Mouse (Mus musculus) adipocyte (in vitro differentiated cells): ENCODE results near the gene Dnase2b.

Experiments
- DNase-seq: peaks from one replicate; pipeline ENCODE4 v3.0.0-alpha.2; 2016; ENCODE audit warnings: low spot score

Dnase2b gene

DNA sequence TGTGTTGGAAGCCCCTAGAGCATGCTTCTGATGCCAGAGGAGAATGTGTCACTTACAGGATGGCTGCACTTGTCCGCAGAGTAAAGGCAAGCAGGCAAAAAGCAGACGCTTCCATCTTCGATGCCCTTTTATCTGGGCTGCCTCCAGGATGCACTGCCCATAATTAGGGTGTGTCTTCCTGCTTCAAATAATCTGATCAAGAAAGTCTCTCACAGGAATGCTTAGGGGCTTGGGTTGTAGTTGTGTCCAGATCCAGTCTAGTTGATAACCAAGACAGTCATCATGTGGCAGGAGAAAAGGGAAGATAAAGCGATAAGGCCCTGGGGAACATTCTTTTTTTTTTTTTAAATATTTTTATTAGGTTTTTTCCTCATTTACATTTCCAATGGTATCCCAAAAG, at the start of gene Dnase2b:
Gene Dnase2b (minus strand): TSS at position 101 of the 400 bp plus-strand sequence.
- DNase-seq: no peak

DNA sequence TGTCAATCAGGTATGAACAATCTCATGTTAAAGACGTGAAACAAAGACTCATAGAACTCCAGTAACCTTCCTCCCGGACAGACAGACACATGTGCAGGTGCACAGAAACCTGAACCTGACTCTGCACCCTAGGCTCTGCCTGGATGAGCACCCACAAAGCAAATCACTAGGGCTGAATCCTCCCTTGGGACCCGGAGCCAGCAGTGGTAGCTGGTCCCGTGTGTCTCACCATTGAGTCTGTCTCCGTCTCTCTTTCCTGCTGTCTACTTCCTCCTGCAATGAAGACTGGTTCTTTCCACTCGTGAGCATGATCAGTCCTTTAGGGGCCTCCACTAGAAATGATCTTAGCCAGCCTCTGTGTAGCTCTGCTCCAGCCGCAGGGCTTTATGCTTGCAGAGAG, 46.5 kb upstream of the Dnase2b start:
- DNase-seq: no peak

DNA sequence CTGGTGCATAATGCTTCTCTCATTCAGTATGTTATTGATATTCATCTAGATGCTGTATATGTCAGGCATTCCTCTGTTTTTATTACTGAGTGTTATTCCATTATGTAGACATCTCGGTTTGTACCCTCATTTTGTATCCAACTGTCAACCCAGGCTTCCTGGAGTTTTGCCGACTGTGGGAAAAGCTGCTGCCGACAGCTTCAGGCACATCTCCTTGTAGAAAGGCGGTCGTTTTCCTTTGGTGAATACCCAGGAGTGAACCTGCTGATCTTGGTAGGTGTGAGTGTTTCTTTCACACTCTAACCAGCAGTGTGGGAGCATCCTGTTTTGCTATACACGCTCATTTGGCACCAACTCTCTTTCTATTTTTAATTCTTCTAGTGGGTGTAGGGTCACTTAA, 45.6 kb upstream of the Dnase2b start:
- DNase-seq: no peak

DNA sequence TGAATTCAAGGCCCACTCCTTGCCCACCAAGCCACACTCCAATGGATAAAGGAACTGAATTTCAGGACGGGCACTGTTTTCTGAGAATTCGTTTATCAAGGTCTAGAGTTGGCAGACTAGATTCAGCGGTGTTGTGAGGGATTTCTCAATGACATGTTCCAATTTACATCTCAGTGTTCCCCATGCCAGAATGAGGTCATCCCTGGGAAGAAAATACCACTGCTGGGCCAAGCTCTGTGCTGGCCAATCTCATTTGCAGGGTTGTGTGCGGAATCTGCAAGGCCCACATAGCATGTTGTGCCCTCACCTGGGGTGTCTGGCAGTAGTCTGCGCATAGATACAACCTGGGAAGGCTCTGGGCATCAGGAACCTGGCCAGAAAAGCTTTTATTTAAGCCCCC, 43.9 kb upstream of the Dnase2b start:
- peak; percentile 10 for DNase-seq

DNA sequence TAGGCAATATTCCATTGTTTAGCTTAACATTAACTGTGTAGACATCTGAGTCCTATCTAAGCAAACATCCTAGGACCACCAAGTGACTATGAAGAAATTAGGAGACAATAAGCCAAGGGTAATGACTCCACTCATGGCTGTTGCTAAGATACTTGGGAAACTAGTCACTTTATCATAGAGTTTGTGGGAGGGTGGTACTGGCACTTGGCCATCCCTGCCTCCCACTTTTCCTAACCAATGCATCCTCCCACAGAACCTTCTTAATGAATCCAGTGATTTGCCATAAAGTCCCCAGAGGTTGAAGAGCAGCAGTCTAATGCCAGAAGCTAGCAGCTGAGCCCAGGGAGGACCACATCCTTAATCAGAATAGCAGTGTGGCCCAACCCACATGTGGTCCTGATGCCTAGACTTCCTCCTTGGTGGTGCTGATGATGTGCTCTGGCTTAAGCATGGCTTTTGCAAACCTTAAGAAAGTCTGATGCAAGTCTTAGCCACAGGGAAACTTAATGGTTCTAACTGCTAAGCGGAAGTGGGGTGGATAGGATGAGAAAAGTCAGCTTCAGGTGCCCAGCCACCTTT, 42.8 kb upstream of the Dnase2b start:
- DNase-seq: no peak

DNA sequence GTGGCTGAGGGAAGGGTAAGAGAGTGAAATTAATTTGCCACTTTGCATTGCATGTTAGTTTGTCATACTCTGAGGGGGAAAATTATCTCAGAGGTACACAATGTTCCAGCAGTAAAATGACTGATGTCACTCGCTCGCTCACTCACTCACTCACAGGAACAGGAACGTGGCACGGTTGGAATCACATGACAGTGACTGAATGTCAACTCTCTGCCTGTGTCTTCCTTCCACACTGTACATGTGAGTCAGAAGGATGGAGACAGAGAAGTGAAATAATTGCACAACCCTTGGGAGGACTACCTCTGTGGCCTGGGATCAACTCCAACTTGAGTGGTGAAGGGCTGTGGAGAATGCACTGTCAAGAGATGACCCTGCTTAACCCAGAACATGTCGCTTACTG, 42.0 kb upstream of the Dnase2b start:
- no peak for DNase-seq

DNA sequence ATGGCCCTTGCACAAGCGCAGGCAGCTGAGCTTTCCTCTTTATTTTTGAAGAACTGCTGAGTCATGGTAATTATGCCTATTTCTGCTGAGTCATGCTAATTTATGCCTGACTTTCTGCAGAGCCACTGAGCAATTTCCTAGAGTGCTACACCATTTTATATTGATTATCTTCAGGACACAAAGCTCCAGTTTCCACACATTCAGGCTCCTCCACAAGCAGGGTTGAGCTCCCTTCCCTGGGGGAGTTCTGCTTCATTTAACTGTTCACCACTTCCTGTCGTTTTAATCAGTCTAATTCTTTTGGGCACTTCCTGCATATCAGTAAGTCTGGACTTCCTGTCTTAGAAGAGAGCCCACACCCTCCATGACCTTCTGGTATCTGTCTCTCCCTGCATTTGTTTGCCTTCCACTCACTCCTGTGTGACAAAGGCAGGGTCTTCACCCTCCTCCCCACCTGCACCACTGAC, 39.7 kb upstream of the Dnase2b start:
- DNase-seq: peak; percentile 26

DNA sequence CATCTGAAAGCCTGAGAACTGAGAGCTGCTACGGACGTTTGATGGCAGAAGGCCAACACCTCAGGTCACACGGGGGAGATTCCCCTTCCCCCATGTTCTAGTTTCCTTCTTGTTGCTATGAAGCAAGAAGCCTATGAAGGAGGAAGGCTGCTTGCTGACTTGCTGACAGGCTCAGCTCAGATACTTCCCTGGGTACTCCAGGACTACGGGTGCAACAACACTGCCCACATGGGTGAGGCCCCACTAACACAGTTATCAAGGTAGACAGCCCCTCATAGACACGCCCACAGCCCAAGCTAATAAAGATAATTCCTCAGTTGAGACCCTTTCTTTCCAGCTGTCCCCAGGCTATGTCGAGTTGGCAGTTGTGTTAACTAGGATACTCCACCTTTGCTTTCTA, 38.3 kb upstream of the Dnase2b start:
- DNase-seq: no peak

DNA sequence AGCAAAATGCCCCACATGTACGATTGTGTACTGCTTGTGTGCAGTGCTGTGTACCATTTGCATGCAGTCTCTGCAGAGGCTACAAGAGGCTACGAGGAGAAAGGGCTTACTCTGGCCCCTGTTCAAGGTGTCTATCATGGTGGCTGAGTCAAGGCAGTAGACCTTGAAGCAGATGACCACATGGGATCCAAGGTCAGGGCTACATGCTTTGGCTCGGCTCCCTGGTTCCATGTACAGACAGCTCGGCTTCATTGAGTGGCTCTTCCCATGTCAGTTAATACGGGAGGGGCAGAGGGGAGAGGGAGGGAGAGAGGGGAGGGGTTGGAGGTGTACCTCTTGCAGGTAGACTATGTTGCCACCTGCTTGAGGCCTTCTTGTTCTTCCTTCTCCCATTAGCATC, 37.0 kb upstream of the Dnase2b start:
- no peak for DNase-seq

DNA sequence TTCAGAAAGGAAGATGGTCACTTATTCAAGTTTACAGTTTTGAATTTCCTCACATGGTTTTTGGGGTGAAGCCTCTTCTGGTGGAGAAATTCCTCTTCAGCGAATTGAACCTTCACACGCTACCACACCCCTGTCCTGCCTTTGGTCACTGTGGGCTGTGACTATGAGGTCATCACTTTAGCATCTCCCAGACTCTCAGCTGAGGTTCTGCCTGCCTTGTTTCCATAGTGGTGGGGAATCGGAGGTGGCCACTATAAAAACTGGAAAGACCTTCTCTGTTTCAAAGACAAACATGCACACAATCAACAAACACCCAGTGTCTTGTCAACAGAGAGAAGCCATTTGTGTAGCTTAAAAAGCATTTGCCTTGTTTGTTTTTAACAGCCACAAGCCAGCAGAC, 35.8 kb upstream of the Dnase2b start, which contains the start of gene 4930503B20Rik:
Gene 4930503B20Rik (minus strand): TSS at position 101 of the 400 bp plus-strand sequence.
- no peak for DNase-seq

DNA sequence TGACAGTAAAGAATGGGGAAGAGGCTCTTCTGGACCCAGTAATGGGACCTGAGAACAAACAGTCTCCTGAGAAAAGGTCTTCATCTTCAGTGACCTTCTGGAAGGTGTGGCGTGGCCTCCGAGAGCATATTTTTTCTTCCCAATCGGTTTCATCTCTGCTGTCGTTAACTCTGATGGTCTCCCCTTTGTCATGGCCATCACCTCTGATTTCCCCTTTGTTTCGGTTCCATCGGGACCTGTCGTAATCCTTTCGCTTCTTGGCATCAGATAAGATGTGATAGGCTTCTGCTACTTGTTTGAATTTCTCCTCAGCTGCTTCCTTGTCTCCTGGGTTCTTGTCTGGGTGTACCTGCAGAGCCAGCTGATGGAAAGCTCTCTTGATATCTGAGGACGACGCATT, 35.3 kb upstream of the Dnase2b start:
- no peak for DNase-seq

DNA sequence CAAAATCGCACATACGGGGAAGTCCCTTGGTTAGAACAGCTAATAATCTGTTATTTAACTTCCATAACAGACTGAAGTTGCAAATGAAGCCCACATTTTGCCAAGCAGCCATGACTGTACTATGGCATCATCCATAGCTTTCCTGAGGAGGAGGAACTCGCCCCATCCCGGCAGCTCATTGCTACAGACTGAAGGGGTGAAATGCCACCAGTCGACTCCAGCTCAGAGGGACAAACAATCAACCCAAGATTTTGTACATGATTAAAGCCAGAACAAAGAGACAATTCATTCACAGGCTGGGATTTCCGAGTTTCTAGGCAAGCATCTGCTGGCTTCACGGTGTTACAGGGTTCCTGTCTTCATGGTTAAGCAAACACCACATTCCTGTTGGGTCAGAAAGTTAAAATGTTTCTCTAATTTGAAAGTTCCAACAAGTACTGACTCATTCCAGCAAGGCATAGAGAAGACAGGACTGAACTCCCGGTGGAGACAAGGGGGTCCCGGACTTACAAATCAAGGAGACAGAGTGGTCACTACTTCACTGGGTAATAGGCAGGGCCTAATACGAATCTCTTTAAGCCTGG, 34.0 kb upstream of the Dnase2b start:
- no peak for DNase-seq

DNA sequence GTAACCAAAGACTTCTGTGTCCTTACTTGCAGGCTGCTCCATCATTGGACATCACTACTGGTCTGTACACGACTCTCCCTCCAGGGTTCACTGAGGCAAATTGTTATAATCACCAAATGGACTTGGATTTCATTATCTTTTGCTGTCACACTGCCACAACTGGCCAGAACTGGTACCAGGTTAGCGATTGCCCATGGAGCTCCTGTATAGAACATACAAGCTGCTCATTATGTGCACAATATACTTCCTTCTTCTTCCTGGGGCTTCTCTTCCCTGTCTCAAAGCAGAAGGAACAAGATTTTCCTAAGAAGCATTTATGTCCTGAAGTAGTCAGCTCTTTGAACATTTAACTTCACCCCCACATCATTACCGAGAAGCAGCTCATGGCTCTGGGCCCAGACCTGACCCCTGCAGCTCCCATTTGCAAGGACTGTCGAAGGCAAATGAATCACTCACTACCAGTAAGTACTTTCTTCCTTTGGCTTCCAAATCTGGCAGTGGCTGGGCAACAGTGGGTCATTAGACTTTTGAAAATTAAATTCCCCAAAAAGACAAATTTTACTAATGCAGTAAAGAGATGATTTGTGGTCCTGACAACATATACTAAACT, 26.5 kb upstream of the Dnase2b start:
- DNase-seq: no peak

DNA sequence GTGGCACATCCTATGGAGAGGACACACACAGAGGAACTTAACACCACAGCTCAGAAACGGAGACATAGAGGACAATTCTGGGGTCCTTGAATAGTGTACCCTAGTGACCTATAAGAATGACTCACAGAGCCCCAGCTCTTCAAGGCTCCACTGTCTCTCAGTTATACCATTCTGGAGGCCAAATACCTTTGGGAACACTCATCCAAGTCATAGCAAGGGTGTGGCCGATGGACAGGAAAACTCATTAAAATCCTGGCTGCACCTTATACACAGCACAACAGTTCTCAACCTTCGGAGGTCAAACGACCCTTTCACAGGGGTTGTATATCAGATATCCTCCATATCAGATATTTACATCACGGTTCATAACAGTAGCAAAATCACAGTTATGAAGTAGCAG, 17.1 kb upstream of the Dnase2b start:
- no peak for DNase-seq

DNA sequence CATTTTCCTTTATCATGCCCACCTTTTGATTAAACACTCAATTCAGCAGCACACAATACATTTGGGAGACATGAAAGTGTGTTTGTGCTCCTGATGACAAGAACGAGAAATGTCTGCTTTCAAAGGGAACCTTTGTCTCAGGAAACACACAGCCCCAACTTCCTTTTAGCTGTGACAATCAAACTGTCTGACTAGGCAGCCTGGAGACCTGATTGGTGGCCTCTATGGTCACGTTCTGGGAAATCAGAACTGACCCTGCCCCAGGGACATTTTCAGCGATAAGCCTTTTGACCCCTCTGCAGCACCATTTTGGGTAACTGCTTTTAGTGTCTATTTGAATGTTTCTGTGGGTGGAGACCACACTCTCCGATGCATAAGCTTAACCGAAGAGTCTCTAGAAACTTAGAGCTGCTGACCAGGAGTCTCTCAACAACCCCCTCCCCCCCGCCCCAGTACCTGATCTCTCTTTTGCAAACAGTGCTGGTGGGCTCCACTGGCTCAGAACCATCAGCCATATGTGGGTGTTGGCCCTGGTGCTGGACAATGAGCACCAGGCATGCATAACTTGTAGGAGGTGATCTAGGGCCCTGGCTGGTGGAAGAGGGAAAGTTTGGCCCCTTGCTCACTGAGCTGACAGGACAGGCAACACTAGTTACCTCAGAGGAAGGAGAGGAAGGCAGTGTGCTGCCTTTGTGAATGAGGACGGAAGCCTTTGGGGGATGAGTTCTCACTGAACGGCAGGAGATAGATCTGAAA, 13.0 kb upstream of the Dnase2b start:
- DNase-seq: no peak

DNA sequence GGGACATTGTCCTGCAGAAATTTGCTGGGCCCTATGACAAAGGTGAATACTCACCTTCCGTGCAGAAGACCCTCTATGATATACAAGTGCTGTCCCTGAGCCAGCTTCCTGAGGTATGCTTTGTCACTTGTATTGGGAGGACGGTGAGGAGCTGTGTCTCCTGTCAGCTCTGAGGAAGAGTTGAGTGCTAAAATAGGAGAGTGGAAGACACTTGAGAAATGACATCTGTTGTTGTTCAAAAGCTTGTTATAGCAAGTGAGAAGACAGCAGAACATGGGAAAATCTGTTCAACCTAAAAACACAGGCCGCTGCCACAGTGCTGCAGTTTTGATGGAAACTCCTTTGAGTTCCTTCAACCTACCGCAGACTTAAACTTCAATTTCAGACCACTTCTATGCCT, 10.4 kb upstream of the Dnase2b start:
- DNase-seq: no peak

DNA sequence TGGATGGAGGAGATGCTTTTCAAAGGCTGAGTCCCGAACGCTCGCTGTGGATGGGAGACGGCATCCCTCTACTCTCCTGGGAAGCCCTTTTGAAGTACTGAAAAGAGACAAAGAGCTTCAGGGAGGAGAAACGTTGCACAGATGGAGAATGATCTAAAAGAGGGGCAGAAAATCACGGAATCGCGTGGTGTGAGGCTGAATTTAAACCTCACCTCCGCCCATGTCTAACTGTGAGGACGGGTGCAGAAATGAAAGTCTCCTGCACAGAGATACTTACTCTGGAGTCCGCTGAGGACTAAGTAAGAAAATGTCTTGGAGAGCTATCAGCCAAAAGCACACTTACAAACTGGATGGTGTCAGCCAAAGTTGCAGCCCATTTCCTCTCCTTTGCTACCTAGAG, 6.6 kb upstream of the Dnase2b start:
- DNase-seq: no peak

DNA sequence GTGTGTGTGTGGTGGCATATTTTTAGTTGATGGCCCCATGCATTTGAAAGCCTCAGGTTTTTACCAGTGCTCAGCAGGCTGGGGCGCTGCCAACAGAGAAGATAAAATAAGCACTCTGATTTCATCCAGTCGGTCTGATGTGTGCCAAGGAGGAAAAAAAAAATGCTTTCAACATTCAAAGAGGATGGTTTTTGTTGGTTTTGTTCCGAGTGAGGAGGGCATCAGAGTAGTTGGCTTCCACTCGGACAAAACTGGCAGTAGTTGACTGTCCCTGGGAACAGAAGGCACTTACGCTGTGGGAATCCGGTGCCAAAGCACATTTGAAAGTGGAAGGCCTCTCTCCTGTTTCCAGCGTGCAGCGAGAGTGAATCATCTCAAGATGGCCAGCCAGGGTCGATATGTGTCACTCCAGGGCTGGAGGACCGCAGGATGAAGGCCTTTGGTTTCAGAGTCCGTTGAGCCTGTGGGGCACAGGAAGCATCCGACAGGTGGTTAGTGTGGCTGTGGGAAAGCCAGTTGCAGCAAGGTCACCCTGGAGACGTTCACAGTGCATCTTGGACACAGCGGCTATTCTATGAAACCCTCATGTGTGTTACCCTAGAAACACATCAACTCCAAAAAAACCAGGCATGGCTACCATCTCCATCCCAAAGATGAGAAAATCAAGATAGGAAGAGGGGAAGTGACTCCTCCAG, 5.3 kb upstream of the Dnase2b start:
- peak; percentile 14 for DNase-seq

DNA sequence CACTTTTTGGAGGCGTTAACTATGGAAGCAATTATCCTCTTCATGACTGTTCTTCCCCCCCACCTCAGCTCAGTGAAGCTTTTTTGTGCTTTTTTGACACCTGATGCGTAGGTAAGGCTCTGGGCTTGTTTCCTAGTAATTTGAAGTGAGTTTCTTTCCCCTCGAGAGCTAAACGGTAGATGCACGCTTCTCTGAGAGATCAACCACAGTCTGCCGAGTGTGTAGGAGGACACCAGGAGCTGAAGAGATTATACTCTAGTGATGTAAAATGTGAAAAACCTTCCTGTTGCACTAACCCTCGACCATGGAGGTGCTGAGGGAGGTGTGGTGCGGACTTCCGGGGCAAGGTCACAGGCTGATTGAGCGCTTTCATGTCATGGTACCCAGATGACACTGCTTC, 4.7 kb upstream of the Dnase2b start:
- DNase-seq: no peak

DNA sequence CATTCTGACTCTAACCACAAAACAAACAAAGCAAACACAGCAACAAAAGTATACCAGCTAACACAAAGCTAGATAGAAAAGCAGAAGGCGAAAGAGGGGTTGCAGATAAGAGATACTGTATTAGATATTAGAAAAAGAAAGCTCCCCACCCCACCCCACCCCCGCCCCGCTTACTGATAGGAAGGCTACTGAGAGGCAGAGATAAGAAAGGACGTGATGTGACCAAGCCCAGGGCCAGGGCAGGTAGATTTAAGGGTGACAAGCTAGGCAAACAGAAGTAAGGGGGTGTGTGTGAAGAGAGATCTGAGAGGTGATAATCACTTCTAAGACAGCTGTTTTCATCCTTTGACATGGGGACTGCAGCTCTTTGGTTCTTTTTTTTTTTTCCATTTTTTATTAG, 3.0 kb upstream of the Dnase2b start:
- DNase-seq: no peak

DNA sequence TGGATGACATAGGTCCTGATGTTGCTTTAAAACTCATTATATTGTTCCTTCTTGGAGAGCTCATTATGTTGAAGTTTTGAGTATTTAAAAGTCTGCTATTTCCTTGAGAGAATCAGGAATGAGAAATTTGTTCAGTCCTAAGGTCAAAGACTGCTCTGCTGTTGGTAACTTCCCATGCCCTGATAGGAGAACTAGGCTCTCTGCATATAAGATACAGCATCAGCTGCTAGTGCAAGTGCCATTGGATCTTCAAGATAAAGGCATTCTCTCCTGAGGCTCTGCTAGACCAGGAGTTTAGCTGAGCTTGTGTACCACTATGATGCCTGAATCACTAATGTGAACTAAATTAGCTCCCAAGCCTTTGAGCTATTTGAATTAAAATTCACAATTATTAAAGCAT, 2.5 kb upstream of the Dnase2b start:
- no peak for DNase-seq

DNA sequence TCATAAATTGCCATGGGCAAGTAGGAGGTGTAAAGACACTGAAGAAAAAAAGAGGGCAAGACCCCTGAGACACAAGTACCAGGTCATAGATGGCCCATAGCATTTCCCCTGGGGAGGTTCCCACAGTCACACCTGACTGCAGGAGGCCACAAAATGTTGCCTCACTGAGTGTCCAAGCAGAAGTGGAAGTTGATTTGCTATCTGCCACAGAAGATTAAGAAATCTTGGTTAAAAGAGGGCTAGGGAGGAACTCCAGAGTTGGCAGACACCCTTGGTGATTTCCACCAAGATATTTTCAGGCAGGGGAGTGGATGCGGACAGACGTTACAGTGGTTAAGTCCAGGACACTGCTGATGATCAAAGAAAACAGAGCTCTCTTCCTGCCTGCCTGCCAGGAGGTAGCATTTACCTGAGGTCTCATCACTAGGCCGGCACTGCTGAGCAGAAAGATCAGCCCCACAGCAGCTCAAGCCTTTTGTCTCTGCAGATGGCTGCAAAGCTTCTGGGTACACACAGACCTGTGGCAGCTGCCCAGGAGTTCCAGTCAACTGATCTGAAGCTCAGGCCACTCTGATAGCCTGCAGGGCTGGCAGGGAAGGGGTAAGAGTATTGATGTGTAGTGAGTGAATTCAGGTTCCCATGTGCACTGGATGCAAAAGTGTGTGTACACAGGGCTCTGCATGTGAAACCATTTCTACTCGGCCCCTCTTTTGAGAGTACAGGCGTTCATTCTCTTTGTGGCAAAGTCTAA, 1.3 kb upstream of the Dnase2b start:
- DNase-seq: no peak
